Mouse (Mus musculus) splenic B cell, adult 2 months (primary cell): ENCODE results near the gene Col28a1.

ENCODE experiments used
- DNase-seq: peaks from one replicate; pipeline ENCODE4 v3.0.0-alpha.2; 2011; ENCODE audit warnings: low read depth, low spot score
- H3K27me3 ChIP-seq: 2 replicates; pipeline ENCODE4 v1.6.1; 2012; ENCODE audit warnings: mild to moderate bottlenecking, low read length, moderate library complexity, mixed read lengths; ENCODE audit not compliant: control insufficient read depth, poor library complexity, insufficient read depth, severe bottlenecking
- H3K36me3 ChIP-seq: 2 replicates; pipeline ENCODE4 v1.6.1; 2012; ENCODE audit warnings: mild to moderate bottlenecking, low read length, moderate library complexity, mixed read lengths; ENCODE audit not compliant: control insufficient read depth, poor library complexity, insufficient read depth, severe bottlenecking

Gene Col28a1

GRCm38 (mm10) chr6:8157121-8157520 lies 35.3 kb downstream of the Col28a1 start:
- no peak for DNase-seq
- no peaks in the 10 kb centered on the region for H3K27me3 ChIP-seq
- H3K36me3 ChIP-seq: no peaks in the 10 kb centered on the region

GRCm38 (mm10) chr6:8152551-8153361 lies 39.7 kb downstream of the Col28a1 start:
- no peaks in the 10 kb centered on the region for H3K27me3 ChIP-seq
- DNase-seq: no peak
- H3K36me3 ChIP-seq: no peaks in the 10 kb centered on the region

- DNase-seq: no peak
- H3K27me3 ChIP-seq: no peaks in the 10 kb centered on the region
Measured at GRCm38 (mm10) chr6:8148916-8149315, 43.5 kb downstream of the Col28a1 start.

GRCm38 (mm10) chr6:8141881-8142280 lies 50.5 kb downstream of the Col28a1 start:
- DNase-seq: peak; percentile 8
- H3K36me3 ChIP-seq: no peaks in the 10 kb centered on the region
- H3K27me3 ChIP-seq: no peaks in the 10 kb centered on the region

More at GRCm38 (mm10) chr6:8148916-8149315, 43.5 kb downstream of the Col28a1 start:
- H3K36me3 ChIP-seq: no peaks in the 10 kb centered on the region

- no peaks in the 10 kb centered on the region for H3K36me3 ChIP-seq
- no peak for DNase-seq
Measured at GRCm38 (mm10) chr6:8130149-8130548, 62.3 kb downstream of the Col28a1 start.

GRCm38 (mm10) chr6:8128164-8128563 lies 64.3 kb downstream of the Col28a1 start:
- no peak for DNase-seq
- H3K27me3 ChIP-seq: no peaks in the 10 kb centered on the region
- no peaks in the 10 kb centered on the region for H3K36me3 ChIP-seq

More at GRCm38 (mm10) chr6:8130149-8130548, 62.3 kb downstream of the Col28a1 start:
- no peaks in the 10 kb centered on the region for H3K27me3 ChIP-seq

- Histone ChIP-seq H3K36me3 (no peaks in the 10 kb centered on the region), H3K27me3 (no peaks in the 10 kb centered on the region)
- DNase-seq: no peak
Measured at GRCm38 (mm10) chr6:8126545-8126944, 65.9 kb downstream of the Col28a1 start.

- Histone ChIP-seq H3K27me3 (no peaks in the 10 kb centered on the region), H3K36me3 (no peaks in the 10 kb centered on the region)
- no peak for DNase-seq
Measured at GRCm38 (mm10) chr6:8119116-8119515, 73.3 kb downstream of the Col28a1 start.

- no peaks in the 10 kb centered on the region for H3K27me3 ChIP-seq
- DNase-seq: no peak
- no peaks in the 10 kb centered on the region for H3K36me3 ChIP-seq
Measured at GRCm38 (mm10) chr6:8118577-8118976, 73.8 kb downstream of the Col28a1 start.

GRCm38 (mm10) chr6:8105870-8106706 lies 86.3 kb downstream of the Col28a1 start:
- Histone ChIP-seq H3K27me3 (no peaks in the 10 kb centered on the region), H3K36me3 (no peaks in the 10 kb centered on the region)
- no peak for DNase-seq

GRCm38 (mm10) chr6:8101224-8101623 lies 91.2 kb downstream of the Col28a1 start:
- no peaks in the 10 kb centered on the region for H3K27me3 ChIP-seq
- no peaks in the 10 kb centered on the region for H3K36me3 ChIP-seq
- no peak for DNase-seq

GRCm38 (mm10) chr6:8095856-8096255 lies 96.6 kb downstream of the Col28a1 start:
- no peaks in the 10 kb centered on the region for H3K36me3 ChIP-seq
- H3K27me3 ChIP-seq: no peaks in the 10 kb centered on the region
- DNase-seq: no peak

- no peak for DNase-seq
- no peaks in the 10 kb centered on the region for H3K27me3 ChIP-seq
- H3K36me3 ChIP-seq: no peaks in the 10 kb centered on the region
Measured at GRCm38 (mm10) chr6:8094160-8094953, 98.1 kb downstream of the Col28a1 start.

GRCm38 (mm10) chr6:8093556-8093955 lies 98.9 kb downstream of the Col28a1 start:
- DNase-seq: no peak

More at GRCm38 (mm10) chr6:8093556-8093955, 98.9 kb downstream of the Col28a1 start:
- H3K36me3 ChIP-seq: no peaks in the 10 kb centered on the region
- H3K27me3 ChIP-seq: no peaks in the 10 kb centered on the region
